Mouse (Mus musculus) spleen, postnatal 4 days (tissue): ENCODE measurements around the gene Olfr916.

Experiments used
- DNase-seq, 2 experiments: peaks; one replicate each; pipeline ENCODE4 v3.0.0; 2022; ENCODE audit warnings: low spot score in 2 of 2

Olfr916 gene

GRCm38 (mm10) chr9:38659775-38660174 is at the start of gene Olfr916:
Gene Olfr916 (minus strand): TSS chr9:38659875.
- DNase-seq, result no peak

DNA sequence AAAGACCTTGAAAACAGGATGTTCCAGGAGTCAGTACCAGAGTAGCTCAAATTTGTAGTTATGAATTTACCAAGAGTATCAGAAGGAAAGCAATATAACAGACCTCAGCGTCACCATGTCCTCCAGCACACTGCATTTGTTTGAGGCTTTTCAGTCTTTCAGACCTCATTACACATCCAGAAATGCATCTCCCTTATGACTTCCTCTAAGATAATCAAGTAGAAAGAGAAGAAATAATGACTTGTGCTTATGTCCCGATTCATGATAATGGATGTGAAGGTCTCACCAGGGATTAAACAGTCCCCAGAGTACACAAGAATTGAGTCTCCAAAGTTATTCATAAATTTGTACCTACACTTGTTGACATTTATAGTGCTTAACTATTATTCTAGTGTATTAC is 14.8 kb upstream of the Olfr916 start, which contains the start of gene Olfr918:
Gene Olfr918 (minus strand): TSS at position 101 of the 400 bp plus-strand sequence.
- no peak for DNase-seq

DNA sequence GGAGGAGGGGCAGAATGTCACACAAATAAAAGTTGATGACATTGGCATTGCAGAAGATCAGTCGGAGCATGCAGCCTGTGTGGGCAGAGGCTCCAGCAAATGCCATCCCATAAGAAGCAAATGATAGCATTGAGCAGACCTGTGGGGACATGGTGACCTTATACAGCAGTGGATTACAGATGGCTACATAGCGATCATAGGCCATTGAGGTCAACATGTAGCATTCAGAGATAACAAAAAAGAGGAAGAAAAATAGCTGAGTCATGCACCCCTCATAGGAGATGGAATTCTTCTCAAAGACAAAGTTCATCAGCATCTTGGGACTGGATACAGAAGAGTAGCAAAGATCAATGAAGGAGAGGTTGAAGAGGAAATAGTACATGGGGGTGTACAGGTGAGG is 13.2 kb upstream of the Olfr916 start:
- no peak for DNase-seq

GRCm38 (mm10) chr9:38665742-38666141 is 6.1 kb upstream of the Olfr916 start, which contains the start of gene Olfr917:
Gene Olfr917 (minus strand): TSS chr9:38665842.
- DNase-seq, result no peak

DNA sequence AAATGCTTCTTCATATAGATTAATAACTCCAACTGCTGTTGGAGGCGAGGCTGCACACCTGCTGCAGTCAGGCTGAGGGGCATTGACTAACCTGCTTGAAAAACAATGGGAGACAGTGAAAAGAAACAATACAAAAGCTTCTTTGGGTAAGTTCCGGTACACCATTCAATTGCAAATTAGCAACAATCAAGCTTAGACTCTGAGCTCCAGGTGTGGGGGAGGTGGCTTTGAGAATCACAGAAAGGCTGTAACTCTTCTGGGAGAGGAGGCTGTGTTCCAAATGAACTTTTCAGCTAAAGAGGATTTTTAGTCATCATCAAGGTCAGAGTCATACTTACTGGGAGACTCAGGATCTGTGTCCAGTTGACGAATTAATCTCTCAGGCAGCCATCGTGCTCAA is 27.3 kb downstream of the Olfr916 start:
- no peak for DNase-seq
